Mouse (Mus musculus) hindbrain, embryonic 16.5 days (tissue): ENCODE data around the gene Tmem233. TPM values are rescaled to one million over a fixed set of nuclear protein-coding genes. Genes with fewer than 3 reads are reported as not detected.

Experiments used
- ATAC-seq: fragments of 200-750 bp; cut with Nextera tagmentation; 2 replicates; pipeline ENCODE4 v1.8.0; 2017; ENCODE audit warnings: moderate TSS enrichment, moderate library complexity
- H3K27ac ChIP-seq: fragments of 300-500 bp; sonication (generic); 2 replicates; pipeline ENCODE4 v1.5.1; 2014; ENCODE audit warnings: low read depth, mild to moderate bottlenecking, control low read depth, low read length, moderate library complexity
- H3K27me3 ChIP-seq: fragments of 300-500 bp; sonication (generic); replicated peaks from 2 replicates; pipeline ENCODE4 v1.6.1; 2014; ENCODE audit warnings: low read length; ENCODE audit not compliant: control insufficient read depth, insufficient read depth
- H3K36me3 ChIP-seq: fragments of 300-500 bp; sonication (generic); 2 replicates; pipeline ENCODE4 v1.6.1; 2014; ENCODE audit warnings: mild to moderate bottlenecking, low read length, moderate library complexity, mixed read lengths; ENCODE audit not compliant: control insufficient read depth, insufficient read depth
- H3K4me1 ChIP-seq: fragments of 300-500 bp; sonication (generic); 2 replicates; pipeline ENCODE4 v1.6.1; 2014; ENCODE audit warnings: low read depth, low read length; ENCODE audit not compliant: control insufficient read depth, insufficient read depth
- H3K4me2 ChIP-seq: fragments of 300-500 bp; sonication (generic); 2 replicates; pipeline ENCODE4 v1.6.1; 2014; ENCODE audit warnings: mild to moderate bottlenecking, low read length, control low read depth, moderate library complexity
- H3K4me3 ChIP-seq: fragments of 300-500 bp; sonication (generic); 2 replicates; pipeline ENCODE4 v1.5.1; 2014; ENCODE audit warnings: mild to moderate bottlenecking, low read length, control low read depth, moderate library complexity
- H3K9ac ChIP-seq: fragments of 300-500 bp; sonication (generic); 2 replicates; pipeline ENCODE4 v1.6.1; 2014; ENCODE audit warnings: low read depth, mild to moderate bottlenecking, control low read depth, low read length, moderate library complexity
- H3K9me3 ChIP-seq: fragments of 300-500 bp; sonication (generic); 2 replicates; pipeline ENCODE4 v1.6.1; 2014; ENCODE audit warnings: mild to moderate bottlenecking, low read length, moderate library complexity; ENCODE audit not compliant: control insufficient read depth
- WGBS: fragments of 180-500 bp; shearing (Covaris S2); extraction: QIAGEN DNeasy Blood & Tissue Kit; methylation state at CpG from one replicate; pipeline ENCODE4 v1.1.7; 2014; 5-methylcytosine and 5-hydroxymethylcytosine counted together
- polyA plus RNA-seq: library from polyadenylated mRNA; unstranded; fragments of >200 nt; fragmentation: Nextera tagmentation; extraction: Ambion mirVana; gene quantifications from 2 replicates; pipeline ENCODE4 v1.2.1, GENCODE M21; 2015

Gene Tmem233
- polyA plus RNA-seq, 1 experiment from 2014 or later = not detected

DNA sequence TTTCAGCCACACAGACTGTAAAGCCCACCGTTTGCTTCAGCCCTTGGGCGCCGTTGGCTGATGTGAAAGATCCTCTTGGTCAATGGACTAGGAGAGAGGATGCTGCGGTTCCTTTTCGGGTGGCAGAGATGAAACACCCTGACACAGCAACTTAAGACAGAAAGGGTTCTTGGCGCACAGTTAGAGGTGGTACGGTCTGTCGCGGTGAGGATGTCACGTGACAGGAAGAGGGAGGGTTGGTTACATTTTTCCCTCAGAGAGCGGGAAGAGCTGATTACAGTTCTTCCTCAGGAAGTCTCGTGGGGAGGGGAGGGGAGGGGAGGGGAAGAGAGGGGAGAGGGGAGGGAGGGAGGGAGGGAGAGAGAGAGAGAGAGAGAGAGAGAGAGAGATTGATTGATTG lies 45.3 kb downstream of the Tmem233 start:
- Histone ChIP-seq H3K4me2 (no peak overlapping the region), H3K9ac (no peak overlapping the region), H3K27ac (no peak overlapping the region), H3K4me1 (no peaks in the 10 kb centered on the region), H3K36me3 (no peaks in the 10 kb centered on the region), H3K27me3 (no peaks in the 10 kb centered on the region), H3K4me3 (no peak overlapping the region), H3K9me3 (no peaks in the 10 kb centered on the region)
- no peak for ATAC-seq
- 56% methylated on average over 12 of the region's 12 CpGs for WGBS

- Histone ChIP-seq H3K9me3 (no peaks in the 10 kb centered on the region), H3K27ac (no peak overlapping the region), H3K4me3 (no peak overlapping the region), H3K36me3 (no peaks in the 10 kb centered on the region), H3K9ac (no peak overlapping the region), H3K27me3 (no peaks in the 10 kb centered on the region), H3K4me2 (no peak overlapping the region), H3K4me1 (no peaks in the 10 kb centered on the region)
- no peak for ATAC-seq
- WGBS = 59% methylated on average over 16 of the region's 16 CpGs
Observed at GRCm38 (mm10) chr5:116036465-116036864, 46.6 kb downstream of the Tmem233 start.

DNA sequence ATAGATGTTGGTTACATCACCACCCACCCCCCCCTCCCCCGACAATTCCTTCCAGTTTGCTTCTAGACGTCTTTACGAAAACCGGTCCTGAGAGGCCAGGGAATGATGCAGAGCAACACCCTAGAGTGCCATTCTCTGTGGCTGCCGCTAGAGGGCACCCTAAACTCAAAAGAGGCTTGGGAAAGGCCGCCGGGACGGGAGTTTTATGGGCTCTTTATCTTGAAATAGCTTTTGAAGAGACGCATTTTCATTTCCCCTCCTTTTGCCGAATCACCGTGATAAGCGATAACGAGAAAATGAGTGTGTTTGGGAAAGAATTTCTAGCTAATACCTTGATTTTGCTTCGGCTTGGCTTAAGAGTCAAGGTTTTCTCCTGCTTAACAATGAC lies 51.9 kb downstream of the Tmem233 start:
- Histone ChIP-seq H3K9me3 (no peaks in the 10 kb centered on the region), H3K36me3 (no peaks in the 10 kb centered on the region), H3K9ac (peak overlapping the region; percentile 31; the same call in 1 of the 2 replicates), H3K27me3 (no peaks in the 10 kb centered on the region), H3K4me1 (peaks cover 5% of the 10 kb centered on the region), H3K27ac (no peak overlapping the region), H3K4me2 (peak overlapping the region; percentile 61), H3K4me3 (peak overlapping the region; percentile 27)
- peak; percentile 54; the same call in 1 of the 2 replicates for ATAC-seq
- WGBS = 3% methylated on average over 14 of the region's 14 CpGs

- H3K4me3 ChIP-seq = peak overlapping the region; percentile 27
- H3K4me2 ChIP-seq = peak overlapping the region; percentile 61
- H3K27me3 ChIP-seq = no peaks in the 10 kb centered on the region
- no peaks in the 10 kb centered on the region for H3K9me3 ChIP-seq
- no peaks in the 10 kb centered on the region for H3K36me3 ChIP-seq
- H3K27ac ChIP-seq = no peak overlapping the region
- H3K4me1 ChIP-seq = peaks cover 5% of the 10 kb centered on the region
- 6% methylated on average over 19 of the region's 19 CpGs for WGBS
- ATAC-seq = peak; percentile 72; the same call in 1 of the 2 replicates
- peak overlapping the region; percentile 53 for H3K9ac ChIP-seq
Observed at GRCm38 (mm10) chr5:116030566-116031189, 52.4 kb downstream of the Tmem233 start.

GRCm38 (mm10) chr5:116029071-116029470 lies 54.0 kb downstream of the Tmem233 start:
- H3K4me1 ChIP-seq = peaks cover 5% of the 10 kb centered on the region
- no peak overlapping the region; the same call in 1 of the 2 replicates for H3K9ac ChIP-seq
- WGBS = 77% methylated on average over 7 of the region's 7 CpGs

GRCm38 (mm10) chr5:116026561-116026960 lies 56.5 kb downstream of the Tmem233 start:
- H3K36me3 ChIP-seq = peaks cover 2% of the 10 kb centered on the region; the same call in 1 of the 2 replicates
- no peaks in the 10 kb centered on the region for H3K27me3 ChIP-seq
- H3K9ac ChIP-seq = no peak overlapping the region
- H3K9me3 ChIP-seq = no peaks in the 10 kb centered on the region
- peaks cover 17% of the 10 kb centered on the region for H3K4me1 ChIP-seq
- no peak overlapping the region for H3K27ac ChIP-seq
- 94% methylated on average over 14 of the region's 14 CpGs for WGBS
- ATAC-seq = no peak
- no peak overlapping the region for H3K4me2 ChIP-seq
- H3K4me3 ChIP-seq = no peak overlapping the region

More at GRCm38 (mm10) chr5:116029071-116029470, 54.0 kb downstream of the Tmem233 start:
- Histone ChIP-seq H3K4me3 (no peak overlapping the region), H3K4me2 (no peak overlapping the region), H3K36me3 (no peaks in the 10 kb centered on the region), H3K9me3 (no peaks in the 10 kb centered on the region), H3K27ac (no peak overlapping the region), H3K27me3 (no peaks in the 10 kb centered on the region)
- no peak for ATAC-seq

- no peak overlapping the region for H3K4me2 ChIP-seq
- no peaks in the 10 kb centered on the region for H3K27me3 ChIP-seq
- H3K9me3 ChIP-seq = no peaks in the 10 kb centered on the region
- WGBS = 94% methylated on average over 5 of the region's 5 CpGs
- peaks cover 17% of the 10 kb centered on the region for H3K4me1 ChIP-seq
- H3K36me3 ChIP-seq = peaks cover 7% of the 10 kb centered on the region; the same call in 1 of the 2 replicates
- H3K9ac ChIP-seq = no peak overlapping the region
- H3K27ac ChIP-seq = no peak overlapping the region
- no peak for ATAC-seq
- no peak overlapping the region for H3K4me3 ChIP-seq
Observed at GRCm38 (mm10) chr5:116026107-116026506, 56.9 kb downstream of the Tmem233 start.

DNA sequence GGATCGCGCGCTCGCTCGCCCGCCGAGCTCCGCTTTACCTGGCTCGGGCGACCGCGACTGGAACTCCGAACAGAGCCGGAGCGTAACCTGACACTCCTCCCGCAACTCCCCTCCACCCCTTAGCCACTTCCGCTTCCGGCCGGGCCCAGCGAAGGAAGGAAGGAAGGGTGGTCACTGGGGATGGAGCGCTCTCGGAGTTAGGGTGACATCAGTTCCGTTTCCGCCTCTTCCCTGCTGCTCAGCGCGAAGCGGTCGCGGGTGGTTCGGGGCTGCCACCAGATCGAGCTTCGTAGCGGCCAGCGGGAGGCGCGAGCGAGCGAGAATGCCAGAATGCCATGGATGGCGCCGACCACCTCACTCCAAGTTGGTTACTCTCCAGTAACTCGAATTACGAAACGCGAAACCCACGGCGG lies 58.7 kb downstream of the Tmem233 start, which contains the start of gene Prkab1:
Gene Prkab1 (minus strand): TSS at position 182 of the 413 bp plus-strand sequence.
- Histone ChIP-seq H3K4me2 (peak within 1 kb of the TSS; percentile 90), H3K27ac (peak within 1 kb of the TSS; percentile 80), H3K4me3 (peak within 1 kb of the TSS; percentile 81), H3K9ac (peak within 1 kb of the TSS; percentile 83), H3K9me3 (no peaks in the 10 kb centered on the region), H3K4me1 (peaks cover 11% of the 10 kb centered on the region), H3K27me3 (no peaks in the 10 kb centered on the region), H3K36me3 (peaks cover 21% of the 10 kb centered on the region)
- under 1% methylated on average over 46 of the region's 46 CpGs for WGBS
- peak; percentile 98 for ATAC-seq

DNA sequence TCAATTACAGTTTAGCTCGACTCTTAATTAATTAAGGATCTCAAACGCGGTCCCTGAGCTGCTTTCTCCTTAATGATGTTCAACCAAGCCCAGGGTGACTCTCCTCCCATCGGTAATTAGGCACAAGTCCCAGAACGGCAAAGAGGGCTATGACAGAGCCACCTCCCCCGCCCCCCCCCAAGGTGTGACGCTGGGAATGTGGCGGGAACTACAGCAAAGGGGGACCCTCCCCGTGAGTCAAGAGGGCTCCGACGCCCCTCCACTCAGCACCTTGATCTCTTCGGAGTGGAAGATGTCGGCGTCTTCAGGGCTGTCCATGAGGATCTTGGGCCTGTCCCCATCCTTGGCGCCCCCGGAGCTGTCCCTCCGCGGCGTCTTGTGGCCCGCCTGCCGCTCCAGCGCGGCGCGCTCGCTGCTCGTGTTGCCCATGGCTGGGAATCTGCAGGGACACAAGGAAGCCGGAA lies 59.2 kb downstream of the Tmem233 start:
- ATAC-seq = peak; percentile 79

More for the DNA sequence above, 59.2 kb downstream of the Tmem233 start:
- Histone ChIP-seq H3K27me3 (no peaks in the 10 kb centered on the region), H3K9me3 (no peaks in the 10 kb centered on the region), H3K4me3 (peak overlapping the region; percentile 81), H3K9ac (peak overlapping the region; percentile 83), H3K4me2 (peak overlapping the region; percentile 90), H3K4me1 (peaks cover 11% of the 10 kb centered on the region), H3K27ac (peak overlapping the region; percentile 80; the same call in 1 of the 2 replicates), H3K36me3 (peaks cover 24% of the 10 kb centered on the region)
- WGBS = 0% methylated on average over 26 of the region's 28 CpGs
